Mouse (Mus musculus) MEL (cell line): ENCODE data around the gene Ubap1l. TPM values are rescaled to one million over a fixed set of nuclear protein-coding genes. Genes with fewer than 3 reads are reported as not detected.

ENCODE experiments used
- DNase-seq: peaks from one replicate; pipeline ENCODE4 v3.0.0; 2011; ENCODE audit warnings: low read depth, low spot score
- H3K27ac ChIP-seq: 2 replicates; pipeline ENCODE4 v1.5.1; 2012; ENCODE audit warnings: low read depth, mild to moderate bottlenecking, control low read depth, low read length, moderate library complexity; ENCODE audit not compliant: control insufficient read depth
- H3K27me3 ChIP-seq, 2 experiments: fragments of 150-350 bp in 1 of 2; sonication (generic) in 1 of 2; 2 replicates each; pipeline ENCODE4 v1.6.1; 2012; ENCODE audit warnings: low read length in 2 of 2, mild to moderate bottlenecking in 2 of 2, improper control_type of control experiment in 1 of 2, moderate library complexity in 1 of 2; ENCODE audit not compliant: insufficient read depth in 2 of 2, control insufficient read depth in 1 of 2
- H3K36me3 ChIP-seq, 2 experiments: 2 replicates each; pipeline ENCODE4 v1.6.1; 2012 to 2014; ENCODE audit warnings: low read length in 2 of 2, improper control_type of control experiment in 1 of 2, inconsistent platforms in 1 of 2, mild to moderate bottlenecking in 1 of 2; ENCODE audit not compliant: insufficient read depth in 2 of 2, control insufficient read depth in 1 of 2
- H3K4me1 ChIP-seq, 2 experiments: fragments of 150-350 bp in 1 of 2; sonication (generic) in 1 of 2; 2 replicates each; pipeline ENCODE4 v1.6.1; 2012; ENCODE audit warnings: low read length in 2 of 2, improper control_type of control experiment in 1 of 2, mild to moderate bottlenecking in 1 of 2; ENCODE audit not compliant: insufficient read depth in 2 of 2, control insufficient read depth in 1 of 2
- H3K4me3 ChIP-seq, 2 experiments: fragments of 150-350 bp in 1 of 2; sonication (generic) in 1 of 2; 2 replicates each; pipeline ENCODE4 v1.5.1; 2012; ENCODE audit warnings: low read depth in 2 of 2, low read length in 2 of 2, mild to moderate bottlenecking in 2 of 2, moderate library complexity in 2 of 2, control low read depth in 1 of 2, improper control_type of control experiment in 1 of 2; ENCODE audit not compliant: control insufficient read depth in 1 of 2, insufficient read depth in 1 of 2
- H3K79me2 ChIP-seq: 2 replicates; pipeline ENCODE4 v1.6.1; 2012; ENCODE audit warnings: mild to moderate bottlenecking, low read length, moderate library complexity; ENCODE audit not compliant: control insufficient read depth, poor library complexity, insufficient read depth
- H3K9ac ChIP-seq: 2 replicates; pipeline ENCODE4 v1.6.1; 2012; ENCODE audit warnings: low read depth, mild to moderate bottlenecking, control low read depth, low read length, moderate library complexity; ENCODE audit not compliant: control insufficient read depth, poor library complexity, severe bottlenecking
- H3K9me3 ChIP-seq: fragments of 150-350 bp; sonication (generic); replicated peaks from 2 replicates; pipeline ENCODE4 v1.6.1; 2012; ENCODE audit warnings: mild to moderate bottlenecking, low read length, improper control_type of control experiment, moderate library complexity; ENCODE audit not compliant: insufficient read depth
- CHD1 ChIP-seq: IDR thresholded peaks from 2 replicates; pipeline ENCODE4 v1.6.1; 2012; ENCODE audit warnings: low read depth, mild to moderate bottlenecking, inconsistent platforms, low read length, improper control_type of control experiment
- EP300 ChIP-seq, 2 experiments: IDR thresholded peaks; 2 replicates each; pipeline ENCODE4 v1.6.1; 2011; ENCODE audit warnings: improper control_type of control experiment in 2 of 2, low read length in 2 of 2, low read depth in 1 of 2, mild to moderate bottlenecking in 1 of 2
- ETS1 ChIP-seq: IDR thresholded peaks from 2 replicates; pipeline ENCODE4 v1.6.1; 2012; ENCODE audit warnings: low read depth, mild to moderate bottlenecking, inconsistent platforms, low read length, improper control_type of control experiment, moderate library complexity
- GATA1 ChIP-seq: IDR thresholded peaks from 2 replicates; pipeline ENCODE4 v1.6.1; 2011; ENCODE audit warnings: low read depth, low read length, improper control_type of control experiment
- MAX ChIP-seq: IDR thresholded peaks from 2 replicates; pipeline ENCODE4 v1.6.1; 2011; ENCODE audit warnings: low read length, improper control_type of control experiment
- MYB ChIP-seq: IDR thresholded peaks from 2 replicates; pipeline ENCODE4 v1.6.1; 2011; ENCODE audit warnings: mild to moderate bottlenecking, low read depth, low read length, improper control_type of control experiment
- MYC ChIP-seq: IDR thresholded peaks from 2 replicates; pipeline ENCODE4 v1.6.1; 2011; ENCODE audit warnings: low read depth, mild to moderate bottlenecking, low read length, improper control_type of control experiment, moderate library complexity
- POLR2AphosphoS2 ChIP-seq: IDR thresholded peaks from 2 replicates; pipeline ENCODE4 v1.6.1; 2011; ENCODE audit warnings: low read length, improper control_type of control experiment
- POLR2AphosphoS5 ChIP-seq: IDR thresholded peaks from 2 replicates; pipeline ENCODE4 v1.6.1; 2012; ENCODE audit warnings: low read depth, borderline replicate concordance, mild to moderate bottlenecking, inconsistent platforms, low read length, moderate library complexity, mixed read lengths
- RCOR1 ChIP-seq: IDR thresholded peaks from 2 replicates; pipeline ENCODE4 v1.6.1; 2012; ENCODE audit warnings: low read depth, mild to moderate bottlenecking, inconsistent platforms, low read length, improper control_type of control experiment
- SIN3A ChIP-seq: IDR thresholded peaks from 2 replicates; pipeline ENCODE4 v1.6.1; 2012; ENCODE audit warnings: low read length, improper control_type of control experiment, inconsistent platforms
- TAL1 ChIP-seq: IDR thresholded peaks from 2 replicates; pipeline ENCODE4 v1.6.1; 2012; ENCODE audit warnings: mild to moderate bottlenecking, inconsistent platforms, low read length, moderate library complexity, mixed read lengths
- TCF12 ChIP-seq: IDR thresholded peaks from 2 replicates; pipeline ENCODE4 v1.6.1; 2014; ENCODE audit warnings: low read depth, mild to moderate bottlenecking, inconsistent platforms, low read length, improper control_type of control experiment, moderate library complexity
- USF1 ChIP-seq: IDR thresholded peaks from 2 replicates; pipeline ENCODE4 v1.6.1; 2014; ENCODE audit warnings: low read depth, mild to moderate bottlenecking, inconsistent platforms, low read length, improper control_type of control experiment, moderate library complexity
- USF2 ChIP-seq, 2 experiments: IDR thresholded peaks; 2 replicates each; pipeline ENCODE4 v1.6.1; 2011 to 2012; ENCODE audit warnings: improper control_type of control experiment in 2 of 2, low read length in 2 of 2, borderline replicate concordance in 1 of 2, inconsistent platforms in 1 of 2, low read depth in 1 of 2, mild to moderate bottlenecking in 1 of 2; ENCODE audit not compliant: insufficient read depth in 1 of 2
- ZC3H11A ChIP-seq: IDR thresholded peaks from 2 replicates; pipeline ENCODE4 v1.6.1; 2012; ENCODE audit warnings: low read depth, mild to moderate bottlenecking, inconsistent platforms, low read length, improper control_type of control experiment
- ZNF384 ChIP-seq: IDR thresholded peaks from 2 replicates; pipeline ENCODE4 v1.6.1; 2012; ENCODE audit warnings: low read depth, mild to moderate bottlenecking, inconsistent platforms, low read length, improper control_type of control experiment
- polyA plus RNA-seq, 2 experiments: library from polyadenylated mRNA; stranded (reverse) in 1 of 2; unstranded in 1 of 2; fragments of >175 nt in 1 of 2; fragments of >200 nt in 1 of 2; gene quantifications; 2 replicates each; pipeline versions ENCODE4 v1.2.1 to v1.2.4; 2012; ENCODE audit warnings: low replicate concordance in 2 of 2, low read depth in 1 of 2; ENCODE audit not compliant: insufficient read length in 2 of 2, insufficient read depth in 1 of 2, missing spikeins in 1 of 2
- total RNA-seq: library from RNA; depleted of rRNA; stranded (reverse); fragments of 300-350 nt; gene quantifications from 2 replicates; pipeline ENCODE4 v1.2.3, GENCODE M21; 2012

The Ubap1l gene
- total and polyA plus RNA-seq, 3 experiments: 0.08 TPM; not detected in 2

DNA sequence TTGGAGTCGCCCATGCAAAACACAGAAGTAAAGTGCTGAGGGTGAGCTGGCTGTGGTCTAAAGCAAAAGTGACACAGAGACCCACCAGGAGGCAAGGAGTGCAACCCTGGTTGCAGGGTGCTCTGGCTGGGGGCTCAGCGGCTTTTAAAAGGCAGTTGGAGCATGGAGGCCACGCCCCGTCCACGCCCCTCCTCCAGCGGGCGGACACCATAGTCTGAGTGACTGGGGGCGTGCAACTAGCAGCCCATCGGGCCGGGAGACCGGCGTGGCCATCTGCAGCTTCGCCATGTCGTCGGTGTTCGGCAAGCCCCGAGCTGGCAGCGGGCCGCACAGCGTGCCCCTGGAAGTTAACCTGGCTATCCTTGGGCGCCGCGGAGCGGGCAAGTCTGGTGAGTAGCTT is 37.4 kb downstream of the Ubap1l start, which contains the start of gene Rasl12:
Gene Rasl12, plus strand, starts transcription at position 228 of the 400 bp plus-strand sequence.
- H3K9ac ChIP-seq: no peak within 1 kb of the TSS
- H3K27me3 ChIP-seq: 0 out of 4 replicates have a peak, but pooled peaks cover 0 to 2% of the 10 kb centered on the region in 2 experiments
- peak; percentile 55 for DNase-seq
- H3K4me1 ChIP-seq: 0 out of 4 replicates have a peak, but pooled peaks cover 0 to 5% of the 10 kb centered on the region in 2 experiments
- no peak for TF ChIP-seq TCF12
- TF ChIP-seq ZNF384: no peak
- no peak for TF ChIP-seq MYB
- no peak for TF ChIP-seq ZC3H11A
- TF ChIP-seq POLR2AphosphoS5: no peak
- TF ChIP-seq SIN3A: no peak
- TF ChIP-seq MYC: no peak
- no peak for TF ChIP-seq GATA1
- no peak for TF ChIP-seq ETS1
- TF ChIP-seq EP300 (IDR thresholded peaks at IDR 0.05; ENCODE audit: low read depth in 1 of 2, low read length in 2 of 2): no peak
- H3K27ac ChIP-seq: no peak within 1 kb of the TSS
- no peaks in the 10 kb centered on the region for H3K9me3 ChIP-seq
- no peaks in the 10 kb centered on the region for H3K79me2 ChIP-seq
- no peaks in the 10 kb centered on the region for H3K36me3 ChIP-seq
- peak within 1 kb of the TSS; percentile 28 to 34; a peak in 3 of 4 replicates for H3K4me3 ChIP-seq

GRCm38 (mm10) chr9:65399934-65400333 is 39.1 kb downstream of the Ubap1l start:
- Histone ChIP-seq H3K79me2 (no peaks in the 10 kb centered on the region), H3K36me3 (peaks cover 0 to 1% of the 10 kb centered on the region in 2 experiments; a peak in 1 of 4 replicates), H3K4me1 (peaks cover 1 to 5% of the 10 kb centered on the region in 2 experiments; a peak in 1 of 4 replicates), H3K27me3 (0 out of 4 replicates have a peak, but pooled peaks cover 0 to 2% of the 10 kb centered on the region in 2 experiments), H3K27ac (no peak overlapping the region), H3K9me3 (no peaks in the 10 kb centered on the region), H3K9ac (no peak overlapping the region), H3K4me3 (no peak overlapping the region)
- TF ChIP-seq CHD1 (no peak), ZNF384 (no peak), RCOR1 (no peak), MYB (no peak), ETS1 (no peak), MAX (no peak), POLR2AphosphoS5 (no peak), USF2 (IDR thresholded peaks at IDR 0.05; ENCODE audit: borderline replicate concordance in 1 of 2, insufficient read depth in 1 of 2, low read depth in 1 of 2, low read length in 2 of 2) (no peak), POLR2AphosphoS2 (no peak), USF1 (no peak), TAL1 (no peak)
- no peak for DNase-seq
